Mouse (Mus musculus): Measurements from ENCODE around the gene Rpusd3. TPM values are rescaled to one million over a fixed set of nuclear protein-coding genes. Genes with fewer than 3 reads are reported as not detected.

Gene Rpusd3
- 19.8 and 22.2 TPM in 2 replicates for polyA plus RNA-seq (2016; fragmentation: Nextera tagmentation; extraction: Ambion mirVana)

- H3K27ac ChIP-seq, result peak within 1 kb of the TSS; percentile 20; the same call in 1 of the 2 replicates
- WGBS (ENCODE audit: insufficient replicate concordance), result under 1% methylated on average over 25 of the region's 25 CpGs
Measured at GRCm38 (mm10) chr6:113419199-113419587, at the start of gene Rpusd3. Rpusd3 (minus strand) TSS chr6:113419340.

DNA sequence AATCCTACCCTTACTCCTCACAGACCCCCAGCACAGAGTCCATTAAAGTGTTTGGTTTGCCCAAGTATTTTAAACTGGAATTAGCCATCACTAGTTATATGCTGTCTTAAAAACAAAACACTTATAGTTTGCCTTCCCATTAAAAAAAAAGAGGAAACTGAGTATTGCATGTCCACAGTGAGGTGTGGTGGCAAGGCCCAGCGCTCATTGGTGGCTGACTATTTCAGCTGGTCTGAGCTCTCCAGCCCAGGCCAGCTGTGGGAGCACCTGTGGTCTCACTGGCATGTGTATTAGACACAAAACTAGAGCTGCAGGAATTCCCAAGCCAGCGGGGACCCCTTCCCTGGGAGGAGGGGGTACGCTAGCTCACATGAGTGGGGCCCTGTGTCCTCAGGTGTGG, 49.4 kb upstream of the Rpusd3 start:
- no peak overlapping the region for H3K4me3 ChIP-seq
- peak overlapping the region; percentile 75 for H3K4me2 ChIP-seq
- 44% methylated on average over 3 of the region's 3 CpGs for WGBS (ENCODE audit: insufficient replicate concordance)
- H3K27me3 ChIP-seq (replicated peaks), result peaks cover 64% of the 10 kb centered on the region
- H3K4me1 ChIP-seq, result peaks cover 21% of the 10 kb centered on the region
- H3K9ac ChIP-seq, result no peak overlapping the region
- no peaks in the 10 kb centered on the region for H3K9me3 ChIP-seq (replicated peaks)
- ATAC-seq, result no peak
- no peaks in the 10 kb centered on the region for H3K36me3 ChIP-seq
- H3K27ac ChIP-seq, result no peak overlapping the region

More at GRCm38 (mm10) chr6:113419199-113419587, at the start of gene Rpusd3:
- peak within 1 kb of the TSS; percentile 86 for H3K4me2 ChIP-seq
- H3K36me3 ChIP-seq, result peaks cover 23% of the 10 kb centered on the region
- ATAC-seq, result peak; percentile 97
- H3K9ac ChIP-seq, result peak within 1 kb of the TSS; percentile 75
- peak within 1 kb of the TSS; percentile 64 for H3K4me3 ChIP-seq
- no peaks in the 10 kb centered on the region for H3K27me3 ChIP-seq (replicated peaks)
- no peaks in the 10 kb centered on the region for H3K9me3 ChIP-seq (replicated peaks)
- peaks cover 26% of the 10 kb centered on the region for H3K4me1 ChIP-seq

- H3K4me3 ChIP-seq, result no peak overlapping the region
- no peak overlapping the region for H3K9ac ChIP-seq
- H3K27ac ChIP-seq, result no peak overlapping the region
- WGBS (ENCODE audit: insufficient replicate concordance), result 51% methylated on average over 5 of the region's 5 CpGs
- ATAC-seq, result no peak
- peaks cover 44% of the 10 kb centered on the region for H3K27me3 ChIP-seq (replicated peaks)
- H3K4me1 ChIP-seq, result peaks cover 13% of the 10 kb centered on the region
- no peaks in the 10 kb centered on the region for H3K36me3 ChIP-seq
- no peak overlapping the region for H3K4me2 ChIP-seq
- H3K9me3 ChIP-seq (replicated peaks), result no peaks in the 10 kb centered on the region
Measured at GRCm38 (mm10) chr6:113465602-113466001, 46.5 kb upstream of the Rpusd3 start.

DNA sequence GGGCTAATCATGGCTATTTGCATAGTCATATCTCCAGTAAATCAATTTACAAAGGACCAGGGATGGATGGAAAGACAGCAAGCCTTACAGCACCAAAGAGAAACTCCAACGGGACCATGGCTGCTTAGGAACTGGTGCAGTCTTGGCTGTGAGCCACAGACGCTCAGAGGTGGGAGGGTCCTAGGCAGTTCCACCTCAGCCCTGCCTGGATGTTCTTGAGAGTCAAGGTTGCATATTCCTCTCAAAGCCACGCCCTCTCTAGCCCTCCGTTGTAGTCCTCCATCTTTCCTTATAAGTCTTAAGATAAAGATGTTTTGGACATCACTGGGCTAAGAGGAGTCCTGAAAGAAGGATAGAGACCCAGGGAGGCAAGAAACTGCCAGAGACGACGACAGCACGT, 44.9 kb upstream of the Rpusd3 start:
- Histone ChIP-seq H3K27me3 (replicated peaks) (peaks cover 29% of the 10 kb centered on the region; the same call in 1 of the 2 replicates), H3K4me1 (peaks cover 3% of the 10 kb centered on the region), H3K9ac (no peak overlapping the region), H3K4me3 (no peak overlapping the region), H3K36me3 (no peaks in the 10 kb centered on the region), H3K9me3 (replicated peaks) (no peaks in the 10 kb centered on the region), H3K4me2 (no peak overlapping the region), H3K27ac (no peak overlapping the region)
- 58% methylated on average over 7 of the region's 7 CpGs for WGBS (ENCODE audit: insufficient replicate concordance)
- ATAC-seq, result no peak

GRCm38 (mm10) chr6:113458635-113459034, 39.5 kb upstream of the Rpusd3 start:
- H3K9ac ChIP-seq, result no peak overlapping the region
- H3K9me3 ChIP-seq (replicated peaks), result no peaks in the 10 kb centered on the region
- no peak for ATAC-seq
- no peaks in the 10 kb centered on the region for H3K27me3 ChIP-seq (replicated peaks)
- no peak overlapping the region for H3K27ac ChIP-seq
- no peaks in the 10 kb centered on the region for H3K36me3 ChIP-seq
- H3K4me1 ChIP-seq, result no peaks in the 10 kb centered on the region
- no peak overlapping the region for H3K4me3 ChIP-seq
- 63% methylated on average over 10 of the region's 10 CpGs for WGBS (ENCODE audit: insufficient replicate concordance)
- no peak overlapping the region for H3K4me2 ChIP-seq

DNA sequence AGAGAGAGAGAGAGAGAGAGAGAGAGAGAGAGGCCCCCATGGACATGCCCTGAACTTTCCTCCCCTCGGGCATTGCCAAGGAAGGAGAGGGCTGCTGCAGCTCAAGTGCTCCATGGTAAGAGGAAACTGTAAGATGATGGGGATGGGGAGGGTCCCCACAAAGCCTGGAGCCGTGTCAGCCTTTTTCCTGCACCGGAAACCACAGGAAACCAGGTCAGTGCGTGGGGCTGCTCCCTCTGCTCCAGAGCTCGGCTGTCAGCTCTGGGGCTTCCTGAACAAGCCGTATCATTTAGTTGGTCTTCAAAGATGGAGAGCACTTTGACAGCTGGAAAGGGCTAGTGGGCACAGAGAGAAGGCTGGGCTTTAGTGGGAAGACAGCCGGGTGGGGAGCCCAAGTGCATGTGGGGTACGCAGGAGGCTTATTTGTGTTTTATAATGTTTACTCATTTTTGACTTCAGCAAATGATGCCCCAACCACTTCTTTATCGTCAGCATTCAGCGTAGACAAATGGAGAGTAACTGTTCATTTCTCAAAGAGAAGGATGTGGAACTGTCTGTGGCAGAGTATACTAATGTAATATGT, 38.9 kb upstream of the Rpusd3 start, which contains the start of gene Il17re:
Gene Il17re, plus strand, starts transcription at position 533 of the 583 bp plus-strand sequence.
- 24% methylated on average over 10 of the region's 10 CpGs for WGBS (ENCODE audit: insufficient replicate concordance)
- H3K4me2 ChIP-seq, result no peak within 1 kb of the TSS

DNA sequence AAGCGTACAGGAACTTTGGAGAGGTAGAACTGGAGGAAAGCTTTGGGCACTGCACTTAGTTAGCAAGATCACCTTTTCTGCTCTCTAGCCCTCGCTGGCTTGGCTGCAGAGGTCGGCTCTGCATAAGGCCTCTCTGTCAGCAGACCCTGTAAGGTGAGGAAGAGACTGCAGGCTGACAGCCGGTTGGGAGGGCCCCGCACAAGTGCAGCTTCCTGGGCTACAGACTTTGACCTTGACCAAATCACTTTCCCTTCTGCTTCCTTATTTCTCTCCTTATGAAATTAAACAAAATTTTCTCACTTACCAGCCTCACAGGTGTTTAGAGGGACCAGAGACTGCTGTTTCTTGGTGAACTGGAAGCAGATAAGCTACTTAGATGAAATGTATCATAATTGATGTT, 35.9 kb upstream of the Rpusd3 start:
- Histone ChIP-seq H3K36me3 (no peaks in the 10 kb centered on the region), H3K9me3 (replicated peaks) (no peaks in the 10 kb centered on the region), H3K9ac (no peak overlapping the region), H3K27me3 (replicated peaks) (no peaks in the 10 kb centered on the region), H3K27ac (no peak overlapping the region), H3K4me1 (no peaks in the 10 kb centered on the region), H3K4me3 (no peak overlapping the region), H3K4me2 (no peak overlapping the region)
- ATAC-seq, result no peak
- 36% methylated on average over 5 of the region's 5 CpGs for WGBS (ENCODE audit: insufficient replicate concordance)

More for the DNA sequence above, 38.9 kb upstream of the Rpusd3 start, which contains the start of gene Il17re:
- Histone ChIP-seq H3K4me1 (no peaks in the 10 kb centered on the region), H3K36me3 (no peaks in the 10 kb centered on the region), H3K9me3 (replicated peaks) (no peaks in the 10 kb centered on the region), H3K4me3 (no peak within 1 kb of the TSS), H3K27me3 (replicated peaks) (no peaks in the 10 kb centered on the region), H3K27ac (no peak within 1 kb of the TSS), H3K9ac (no peak within 1 kb of the TSS)
- no peak for ATAC-seq

DNA sequence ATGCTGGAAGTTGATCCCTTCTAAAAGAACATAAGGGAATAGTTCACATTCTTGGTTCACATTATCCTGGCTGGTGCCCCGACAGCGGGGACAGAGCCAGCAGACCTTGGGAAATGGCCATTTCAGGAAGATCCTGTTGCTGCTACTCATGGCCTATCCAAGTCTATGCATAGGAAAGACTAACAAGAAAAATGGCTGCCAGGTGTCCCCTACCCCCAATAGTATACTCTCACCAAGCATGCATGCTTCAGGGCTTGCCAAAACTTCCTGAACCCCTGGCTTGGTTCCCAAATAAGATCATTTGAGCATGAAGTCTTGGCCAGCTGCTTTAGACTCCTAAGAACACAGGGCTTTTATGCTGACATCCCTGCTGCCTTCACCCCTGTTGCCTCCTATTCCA, 32.7 kb upstream of the Rpusd3 start:
- WGBS (ENCODE audit: insufficient replicate concordance), result 66% methylated on average over 2 of the region's 2 CpGs
- ATAC-seq, result no peak
- Histone ChIP-seq H3K9ac (no peak overlapping the region), H3K27me3 (replicated peaks) (no peaks in the 10 kb centered on the region), H3K27ac (no peak overlapping the region), H3K4me2 (no peak overlapping the region), H3K9me3 (replicated peaks) (no peaks in the 10 kb centered on the region), H3K4me3 (no peak overlapping the region), H3K36me3 (peaks cover 24% of the 10 kb centered on the region), H3K4me1 (no peaks in the 10 kb centered on the region)

DNA sequence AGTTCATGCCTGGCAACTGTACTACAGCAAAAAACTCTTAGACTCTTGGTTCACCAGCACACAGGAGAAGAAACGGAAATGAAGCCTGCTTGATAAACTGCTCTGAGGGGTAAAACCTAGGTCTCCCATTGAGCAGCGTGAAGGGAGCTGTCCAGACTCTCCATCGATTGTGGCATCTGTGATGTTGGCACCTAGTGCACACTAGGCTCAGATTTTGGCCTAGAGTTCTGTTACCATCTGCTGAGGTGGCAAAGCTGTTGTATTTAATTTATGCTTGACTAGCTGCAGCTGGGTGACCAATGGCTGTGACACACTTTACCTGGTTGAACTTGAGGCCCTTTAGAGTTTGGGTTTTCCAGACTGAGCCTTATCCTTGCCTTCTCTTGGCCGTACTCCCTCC, 28.5 kb upstream of the Rpusd3 start:
- Histone ChIP-seq H3K4me1 (peaks cover 14% of the 10 kb centered on the region), H3K4me2 (no peak overlapping the region), H3K27ac (no peak overlapping the region), H3K36me3 (peaks cover 41% of the 10 kb centered on the region), H3K27me3 (replicated peaks) (no peaks in the 10 kb centered on the region), H3K9ac (no peak overlapping the region), H3K4me3 (no peak overlapping the region), H3K9me3 (replicated peaks) (no peaks in the 10 kb centered on the region)
- ATAC-seq, result no peak
- WGBS (ENCODE audit: insufficient replicate concordance), result 83% methylated on average over 4 of the region's 4 CpGs

DNA sequence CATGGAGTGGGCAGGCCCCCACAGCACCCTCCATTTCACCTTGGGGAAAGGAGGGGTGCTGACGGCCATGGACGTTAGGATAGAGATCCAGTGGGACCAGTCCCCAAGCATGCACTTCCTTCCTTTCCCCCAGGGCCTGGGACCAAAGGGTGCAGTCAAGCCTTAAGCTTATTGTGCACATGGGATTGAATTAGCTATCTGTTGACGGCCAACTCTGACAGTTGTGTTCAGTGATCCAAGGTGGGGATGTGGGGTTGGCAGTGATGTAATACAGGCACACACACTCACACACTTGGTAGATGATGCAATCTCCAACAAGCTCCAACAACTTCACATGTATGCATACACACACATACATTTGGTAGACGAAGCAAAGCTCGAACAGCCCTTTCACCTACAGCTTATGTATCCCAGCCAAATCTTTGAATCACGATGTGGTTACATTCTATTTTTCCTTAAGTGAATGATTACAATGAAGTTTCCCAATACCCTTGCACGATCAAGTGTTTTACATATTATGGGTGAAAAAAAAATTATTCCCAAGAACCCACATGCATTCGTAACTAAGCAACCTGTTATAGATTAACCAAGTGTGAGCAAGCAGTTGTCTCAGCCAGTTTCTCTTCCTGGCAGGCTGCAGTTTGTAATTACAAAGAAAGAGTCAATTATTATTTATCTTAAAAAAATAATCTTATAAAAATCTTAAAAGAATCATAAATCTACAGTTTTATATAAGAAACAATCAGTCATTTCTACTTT, 25.2 kb upstream of the Rpusd3 start:
- peak overlapping the region; percentile 14; the same call in 1 of the 2 replicates for H3K4me2 ChIP-seq
- H3K4me1 ChIP-seq, result peaks cover 21% of the 10 kb centered on the region
- peaks cover 41% of the 10 kb centered on the region for H3K36me3 ChIP-seq
- no peak overlapping the region for H3K9ac ChIP-seq
- H3K27me3 ChIP-seq (replicated peaks), result no peaks in the 10 kb centered on the region
- no peak overlapping the region for H3K27ac ChIP-seq
- no peak overlapping the region for H3K4me3 ChIP-seq
- H3K9me3 ChIP-seq (replicated peaks), result no peaks in the 10 kb centered on the region
- ATAC-seq, result no peak
- 76% methylated on average over 8 of the region's 8 CpGs for WGBS (ENCODE audit: insufficient replicate concordance)

DNA sequence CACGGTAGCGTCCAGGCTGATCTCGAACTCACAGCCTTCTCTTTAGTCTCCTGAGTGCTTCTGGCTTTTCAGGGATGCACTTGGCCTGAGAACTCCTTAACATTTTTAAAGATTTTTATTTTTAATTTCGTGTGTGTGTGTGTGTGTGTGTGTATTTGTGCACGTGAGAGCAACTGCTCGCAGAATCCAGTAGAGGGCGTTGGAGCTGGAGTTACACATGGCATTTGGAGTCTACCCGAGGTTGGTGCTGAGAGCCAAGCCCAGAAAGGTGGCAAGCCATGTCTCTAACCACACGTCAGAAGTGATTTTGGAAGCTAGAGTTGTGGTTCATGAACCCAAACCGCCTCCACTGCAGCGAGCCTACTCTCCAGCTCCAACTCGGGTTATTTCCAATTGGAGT, 24.0 kb upstream of the Rpusd3 start:
- H3K9me3 ChIP-seq (replicated peaks), result no peaks in the 10 kb centered on the region
- 36% methylated on average over 12 of the region's 12 CpGs for WGBS (ENCODE audit: insufficient replicate concordance)
- H3K36me3 ChIP-seq, result peaks cover 29% of the 10 kb centered on the region
- H3K4me3 ChIP-seq, result peak overlapping the region; percentile 87
- H3K9ac ChIP-seq, result peak overlapping the region; percentile 89
- H3K4me1 ChIP-seq, result peaks cover 21% of the 10 kb centered on the region
- peak overlapping the region; percentile 85 for H3K4me2 ChIP-seq
- H3K27me3 ChIP-seq (replicated peaks), result no peaks in the 10 kb centered on the region
- peak overlapping the region; percentile 46; the same call in 1 of the 2 replicates for H3K27ac ChIP-seq
- ATAC-seq, result no peak

DNA sequence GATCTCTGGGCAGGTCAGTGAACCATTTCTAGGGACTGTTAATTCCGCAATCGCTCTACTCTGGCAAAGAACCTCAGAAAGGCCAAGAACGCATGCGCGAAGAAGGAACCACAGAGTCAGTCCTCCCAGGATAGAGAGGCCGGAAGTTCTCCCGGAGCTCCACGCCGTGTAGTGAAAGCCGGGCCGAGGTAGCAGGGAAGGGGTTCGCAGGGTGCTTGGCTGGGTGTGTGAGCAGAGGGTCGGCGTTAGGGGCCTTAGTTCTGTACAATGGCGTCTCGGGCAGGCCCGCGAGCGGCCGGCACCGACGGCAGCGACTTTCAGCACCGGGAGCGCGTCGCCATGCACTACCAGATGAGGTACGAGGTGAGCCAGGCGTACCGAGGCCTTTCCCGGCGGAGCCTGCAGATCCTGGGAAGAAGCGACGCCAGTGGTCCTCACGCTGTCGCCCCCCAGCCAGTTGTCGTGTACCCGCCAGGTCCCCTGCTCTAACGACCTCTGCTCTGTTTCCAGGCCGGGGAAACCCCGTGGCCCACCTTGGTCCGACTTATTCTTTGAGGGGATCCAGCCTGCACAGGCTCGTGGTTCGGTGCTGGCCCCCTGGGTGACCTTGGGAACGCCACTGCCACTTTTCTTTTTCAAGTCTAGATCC, 23.4 kb upstream of the Rpusd3 start, which contains the start of gene Jagn1:
Gene Jagn1, plus strand, starts transcription at position 128 of the 649 bp plus-strand sequence.
- under 1% methylated on average over 45 of the region's 45 CpGs for WGBS (ENCODE audit: insufficient replicate concordance)
- ATAC-seq, result peak; percentile 86
- Histone ChIP-seq H3K4me3 (peak within 1 kb of the TSS; percentile 87), H3K9ac (peak within 1 kb of the TSS; percentile 89), H3K4me1 (peaks cover 21% of the 10 kb centered on the region), H3K9me3 (replicated peaks) (no peaks in the 10 kb centered on the region), H3K36me3 (peaks cover 24% of the 10 kb centered on the region), H3K27ac (peak within 1 kb of the TSS; percentile 46; the same call in 1 of the 2 replicates), H3K27me3 (replicated peaks) (no peaks in the 10 kb centered on the region), H3K4me2 (peak within 1 kb of the TSS; percentile 85)
